In the genomic region with DNA sequence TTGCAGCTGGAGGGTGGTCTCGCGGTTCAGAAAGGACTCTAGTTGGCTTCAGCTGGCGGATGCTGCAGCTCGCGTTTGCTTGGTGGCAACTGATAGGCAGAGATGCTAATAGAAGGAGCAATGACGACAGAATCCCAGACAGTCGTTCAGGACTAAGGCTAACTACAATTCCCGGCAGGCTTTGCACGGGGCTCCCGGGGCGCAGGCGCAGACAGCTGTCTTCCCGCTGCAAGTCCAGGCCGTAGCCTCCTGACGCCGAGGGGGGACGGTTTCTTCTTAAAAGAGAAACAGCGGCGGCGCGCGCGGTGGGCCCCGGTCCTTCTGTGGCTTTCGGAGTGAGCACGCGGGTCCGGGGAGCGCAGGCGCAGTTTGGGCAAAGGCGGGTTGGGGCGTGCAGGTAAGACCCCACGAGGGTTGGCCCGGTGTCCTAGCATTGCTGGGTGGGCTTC, we compare ENCODE assay signal across 8 mouse cellular contexts. TPM values are rescaled to one million over a fixed set of nuclear protein-coding genes. Genes with fewer than 3 reads are reported as not detected.
DNase-seq lines count a peak whose midpoint lies in the region; ATAC-seq and TF ChIP-seq lines count a peak whose summit lies in the region.

TSS of gene Zfp692 (plus strand) at position 210 of the 449 bp plus-strand sequence.

- no peaks in the 10 kb centered on the region for H3K9me3 ChIP-seq in erythroblast, embryonic 14.5 days (ENCODE audit: control insufficient read depth, low read length)
- no peaks in the 10 kb centered on the region for H3K9me3 ChIP-seq in heart, embryonic 12.5 days (replicated peaks)
- H3K9me3 ChIP-seq in liver, embryonic 12.5 days (replicated peaks): no peaks in the 10 kb centered on the region
- H3K9me3 ChIP-seq in stomach, embryonic 15.5 days: no peaks in the 10 kb centered on the region

- H3ac ChIP-seq in C2C12 (ENCODE audit: control insufficient read depth, insufficient read length, low read depth): peak within 1 kb of the TSS; percentile 78

- no peak within 1 kb of the TSS for H3K27ac ChIP-seq in heart, embryonic 12.5 days (ENCODE audit: poor library complexity, severe bottlenecking)
- peak within 1 kb of the TSS; percentile 86 for H3K27ac ChIP-seq in liver, embryonic 12.5 days
- peak within 1 kb of the TSS; percentile 87 for H3K27ac ChIP-seq in stomach, embryonic 15.5 days

- peak within 1 kb of the TSS; percentile 56 for H3K4me3 ChIP-seq in C2C12 (ENCODE audit: insufficient read depth, poor library complexity, severe bottlenecking)
- H3K4me3 ChIP-seq in erythroblast, embryonic 14.5 days (replicated peaks): peak within 1 kb of the TSS; percentile 72
- peak within 1 kb of the TSS; percentile 56 for H3K4me3 ChIP-seq in heart, embryonic 12.5 days
- peak within 1 kb of the TSS; percentile 74 for H3K4me3 ChIP-seq in liver, embryonic 12.5 days
- H3K4me3 ChIP-seq in stomach, embryonic 15.5 days (replicated peaks): peak within 1 kb of the TSS; percentile 59

- peaks cover 13% of the 10 kb centered on the region for H3K36me3 ChIP-seq in C2C12 (ENCODE audit: control insufficient read depth, insufficient read depth)
- H3K36me3 ChIP-seq in erythroblast, embryonic 14.5 days (ENCODE audit: control insufficient read depth): peaks cover 34% of the 10 kb centered on the region
- H3K36me3 ChIP-seq in heart, embryonic 12.5 days: peaks cover 5% of the 10 kb centered on the region; the same call in 1 of the 2 replicates
- H3K36me3 ChIP-seq in liver, embryonic 12.5 days: peaks cover 30% of the 10 kb centered on the region
- no peaks in the 10 kb centered on the region for H3K36me3 ChIP-seq in stomach, embryonic 15.5 days

- peak within 1 kb of the TSS; percentile 99 for H3K4me2 ChIP-seq in heart, embryonic 12.5 days
- peak within 1 kb of the TSS; percentile 98 for H3K4me2 ChIP-seq in liver, embryonic 12.5 days
- H3K4me2 ChIP-seq in stomach, embryonic 15.5 days: peak within 1 kb of the TSS; percentile 91

- peaks cover 44% of the 10 kb centered on the region for H3K4me1 ChIP-seq in erythroblast, embryonic 14.5 days (ENCODE audit: control insufficient read depth)
- H3K4me1 ChIP-seq in heart, embryonic 12.5 days (replicated peaks): peaks cover 14% of the 10 kb centered on the region
- peaks cover 32% of the 10 kb centered on the region for H3K4me1 ChIP-seq in liver, embryonic 12.5 days
- H3K4me1 ChIP-seq in stomach, embryonic 15.5 days: peaks cover 10% of the 10 kb centered on the region; the same call in 1 of the 2 replicates

- peak; percentile 74 for ATAC-seq in heart, embryonic 12.5 days (ENCODE audit: insufficient number of reproducible peaks, low FRiP score)
- peak; percentile 61 for ATAC-seq in liver, embryonic 12.5 days
- peak; percentile 73 for ATAC-seq in stomach, embryonic 15.5 days (ENCODE audit: insufficient read depth, low FRiP score, low read depth)

- peaks cover 12% of the 10 kb centered on the region for H3K79me2 ChIP-seq in C2C12 (ENCODE audit: control insufficient read depth, insufficient read depth)

- 0 out of 2 replicates have a peak, but pooled peaks have one; percentile 14 for TF ChIP-seq POLR2A in brain, embryonic 14.5 days (IDR thresholded peaks at IDR 0.05; ENCODE audit: borderline replicate concordance, extremely low read depth, insufficient read depth, insufficient read length, poor library complexity, severe bottlenecking)

- under 1% methylated on average over 34 of the region's 34 CpGs for WGBS in heart, embryonic 12.5 days
- 4% methylated on average over 34 of the region's 34 CpGs for WGBS in liver, embryonic 12.5 days (ENCODE audit: insufficient replicate concordance)
- 0% methylated on average over 34 of the region's 34 CpGs for WGBS in stomach, embryonic 15.5 days

- no peak for TF ChIP-seq CTCF in C2C12 (IDR thresholded peaks at IDR 0.05; ENCODE audit: control insufficient read depth, insufficient read depth, insufficient read length)
- TF ChIP-seq CTCF in brain, embryonic 14.5 days (IDR thresholded peaks at IDR 0.05; ENCODE audit: borderline replicate concordance, extremely low read depth, insufficient read depth, insufficient read length): no peak

- peak within 1 kb of the TSS; percentile 85 for H3K9ac ChIP-seq in heart, embryonic 12.5 days
- peak within 1 kb of the TSS; percentile 90 for H3K9ac ChIP-seq in liver, embryonic 12.5 days
- H3K9ac ChIP-seq in stomach, embryonic 15.5 days: peak within 1 kb of the TSS; percentile 53

- no peaks in the 10 kb centered on the region for H3K27me3 ChIP-seq in C2C12 (ENCODE audit: control insufficient read depth, insufficient read depth, insufficient read length)
- no peaks in the 10 kb centered on the region for H3K27me3 ChIP-seq in erythroblast, embryonic 14.5 days (ENCODE audit: control insufficient read depth)
- H3K27me3 ChIP-seq in heart, embryonic 12.5 days (replicated peaks): no peaks in the 10 kb centered on the region; the same call in 1 of the 2 replicates
- no peaks in the 10 kb centered on the region for H3K27me3 ChIP-seq in liver, embryonic 12.5 days (replicated peaks)
- no peaks in the 10 kb centered on the region for H3K27me3 ChIP-seq in stomach, embryonic 15.5 days (replicated peaks)

- peaks cover 2% of the 10 kb centered on the region for H3K79me3 ChIP-seq in C2C12 (ENCODE audit: low read depth)

- peak; percentile 99 for DNase-seq in brain, embryonic 14.5 days (ENCODE audit: low read depth)
- DNase-seq in kidney, postnatal 10 days: peak; percentile 96
- peak; percentile 70 to 84 for DNase-seq in natural killer cell, adult 2 months (ENCODE audit: low spot score in 2 of 2)

TF ChIP-seq in C2C12, 6 proteins besides CTCF, POLR2A, EP300 and RAD21:
- no peak for TF ChIP-seq MYOG (IDR thresholded peaks at IDR 0.05; ENCODE audit: control insufficient read depth, extremely low read depth, insufficient read length)
- TF ChIP-seq MAX (IDR thresholded peaks at IDR 0.05): peak; percentile 85

RNA-seq across cellular contexts. Expression of gene Zfp692, which starts in this region (rescaled TPM):
- polyA plus RNA-seq in C2C12 (2012; fragmentation: generic; extraction: Trizol): 6.8 TPM
- 43.0 and 83.0 TPM in 2 replicates for polyA plus RNA-seq in brain, embryonic 14.5 days (2012; rRNA removed)
- 1.1 and 1.6 TPM in 2 replicates for polyA plus RNA-seq in erythroblast, embryonic 14.5 days (2012)
- polyA plus RNA-seq in heart, embryonic 12.5 days (2016; fragmentation: Nextera tagmentation; extraction: Ambion mirVana): 14.9 and 15.5 TPM in 2 replicates
- polyA plus RNA-seq in liver, embryonic 12.5 days (2016; fragmentation: Nextera tagmentation; extraction: Ambion mirVana): 18.2 and 18.5 TPM in 2 replicates
- polyA plus RNA-seq in stomach, embryonic 15.5 days (2015; fragmentation: Nextera tagmentation; extraction: Ambion mirVana): 26.9 and 27.5 TPM in 2 replicates
